Mouse (Mus musculus): ENCODE measurements around the gene Rrh.
A peak's percentile ranks its signal among the peaks of the same experiment; 100 is the strongest.
"Not testable (repeated sequence)": the region's sequence is repeated elsewhere in the genome, so short reads cannot be mapped to it uniquely, and the experiment has no call there.

Rrh gene

GRCm38 (mm10) chr3:129781435-129781834, 41.0 kb downstream of the Rrh start:
- no peak for DNase-seq

- DNase-seq = no peak
These were observed 51.2 kb downstream of the Rrh start for GRCm38 (mm10) chr3:129771210-129771609.

- no peak for DNase-seq
These were observed 55.2 kb downstream of the Rrh start for GRCm38 (mm10) chr3:129766971-129767794.

GRCm38 (mm10) chr3:129766106-129766505, 56.3 kb downstream of the Rrh start:
- no peak for DNase-seq

DNA sequence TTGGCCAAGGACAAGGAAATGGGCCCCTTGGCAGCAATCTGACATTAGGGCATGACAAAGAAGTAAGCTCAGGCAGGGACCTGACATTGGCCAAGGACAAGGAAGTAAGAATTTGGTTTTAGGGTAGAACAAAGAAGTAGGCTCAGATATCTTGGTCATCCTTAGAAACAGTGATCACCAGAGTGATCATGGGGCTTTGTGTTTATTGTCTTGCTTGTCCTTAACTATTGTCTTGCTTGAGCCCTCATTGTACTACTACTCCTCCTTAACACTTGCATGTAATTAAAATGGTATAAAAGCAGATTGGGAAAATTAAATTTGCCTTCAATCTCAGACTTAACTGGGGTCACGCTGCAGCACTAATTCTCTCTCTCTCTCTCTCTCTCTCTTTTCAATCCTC, 64.8 kb downstream of the Rrh start:
- not testable (repeated sequence) for DNase-seq

DNA sequence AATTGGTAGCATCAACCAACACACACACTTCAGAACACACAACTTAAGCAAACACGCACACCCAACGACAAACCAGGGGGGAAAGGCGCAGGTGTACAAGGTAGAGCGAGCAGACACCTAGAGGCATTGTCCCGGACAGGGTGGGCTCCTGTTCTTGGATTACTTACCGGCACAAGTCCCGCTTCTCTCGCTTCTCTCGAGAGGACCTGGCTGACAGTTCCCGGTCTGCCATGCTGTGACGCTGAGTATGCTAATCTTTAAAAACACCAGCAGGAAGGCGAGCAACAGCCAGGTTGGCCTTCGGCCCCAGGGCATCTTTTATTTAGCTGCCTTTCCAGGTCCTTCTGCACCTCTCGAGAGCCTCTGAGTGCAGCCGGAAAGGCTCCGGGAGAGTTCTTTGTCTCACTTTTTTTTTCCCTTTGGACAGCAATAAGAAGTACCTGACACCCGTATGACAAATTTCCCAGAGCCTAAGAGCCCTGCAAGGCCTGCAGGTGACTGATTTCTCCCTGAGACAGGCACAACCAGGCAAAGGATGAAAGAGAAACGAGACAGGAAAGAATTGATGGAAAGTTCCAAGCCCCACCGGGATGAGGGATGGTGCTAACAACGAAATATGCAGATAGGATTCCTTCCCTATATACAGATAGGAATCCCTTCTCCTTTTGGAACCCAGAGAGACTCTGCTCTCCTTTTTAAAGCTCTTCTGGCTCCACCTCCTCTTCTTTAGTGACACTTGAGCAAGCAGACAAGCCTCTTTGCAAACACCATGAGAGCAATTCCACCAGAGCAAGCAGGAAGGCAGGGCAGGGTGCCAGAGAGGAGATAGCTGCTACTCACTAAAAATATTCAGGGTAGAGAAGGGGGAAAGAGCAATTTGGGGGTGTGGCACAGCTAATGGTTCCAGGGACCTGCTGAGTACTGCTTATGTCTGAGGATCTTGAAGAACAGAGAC, 67.5 kb downstream of the Rrh start, which contains the start of gene Egf:
TSS of gene Egf (minus strand) at position 667 of the 955 bp plus-strand sequence.
- peak; percentile 26 for DNase-seq

Measured in lung, postnatal 36 days (tissue).